Mouse (Mus musculus): ENCODE results near the gene Rgs3. TPM values are rescaled to one million over a fixed set of nuclear protein-coding genes. Genes with fewer than 3 reads are reported as not detected.
A peak's percentile ranks its signal among the peaks of the same experiment; 100 is the strongest.

Gene Rgs3
- total and polyA plus RNA-seq, 2 experiments from 2014 or later, result 52.1 to 114 TPM

- H3K4me2 ChIP-seq (ENCODE audit: low read depth, low read length), result no peak overlapping the region
- 76% methylated on average over 4 of the region's 4 CpGs for WGBS
- no peaks in the 10 kb centered on the region for H3K9me3 ChIP-seq (replicated peaks; ENCODE audit: control insufficient read depth, low read length)
- no peak overlapping the region for H3K4me3 ChIP-seq (ENCODE audit: low read depth, low read length)
- H3K27ac ChIP-seq (ENCODE audit: low read depth), result no peak overlapping the region
- H3K4me1 ChIP-seq (ENCODE audit: control insufficient read depth, insufficient read depth), result peaks cover 38% of the 10 kb centered on the region
- ATAC-seq (ENCODE audit: insufficient read depth, low read depth), result no peak
- no peaks in the 10 kb centered on the region for H3K27me3 ChIP-seq (ENCODE audit: control insufficient read depth, insufficient read depth, low read length)
- peaks cover 36% of the 10 kb centered on the region for H3K36me3 ChIP-seq (replicated peaks; ENCODE audit: control insufficient read depth, insufficient read depth, low read length)
- H3K9ac ChIP-seq (replicated peaks; ENCODE audit: low read depth, low read length), result no peak overlapping the region
- no peak for DNase-seq (ENCODE audit: low spot score)
- TF ChIP-seq EP300 (IDR thresholded peaks at IDR 0.05; ENCODE audit: low read depth) (no peak), CTCF (IDR thresholded peaks at IDR 0.05; ENCODE audit: low read depth) (no peak)
Observed at GRCm38 (mm10) chr4:62637856-62638604, 78.4 kb downstream of the Rgs3 start.

- Histone ChIP-seq H3K9me3 (replicated peaks; ENCODE audit: control insufficient read depth, low read length) (no peaks in the 10 kb centered on the region), H3K4me1 (ENCODE audit: control insufficient read depth, insufficient read depth) (peaks cover 26% of the 10 kb centered on the region), H3K9ac (replicated peaks; ENCODE audit: low read depth, low read length) (no peak overlapping the region), H3K27ac (ENCODE audit: low read depth) (peak overlapping the region; percentile 75), H3K4me3 (ENCODE audit: low read depth, low read length) (no peak overlapping the region), H3K4me2 (ENCODE audit: low read depth, low read length) (no peak overlapping the region), H3K36me3 (replicated peaks; ENCODE audit: control insufficient read depth, insufficient read depth, low read length) (peaks cover 29% of the 10 kb centered on the region), H3K27me3 (ENCODE audit: control insufficient read depth, insufficient read depth, low read length) (no peaks in the 10 kb centered on the region)
- DNase-seq (ENCODE audit: low spot score) (no peak), ATAC-seq (ENCODE audit: insufficient read depth, low read depth) (peak; percentile 19)
- TF ChIP-seq CTCF (IDR thresholded peaks at IDR 0.05; ENCODE audit: low read depth), result no peak
- peak; percentile 25; the same call in 1 of the 2 replicates for TF ChIP-seq EP300 (IDR thresholded peaks at IDR 0.05; ENCODE audit: low read depth)
- 54% methylated on average over 15 of the region's 15 CpGs for WGBS
Observed at GRCm38 (mm10) chr4:62640496-62641229, 81.0 kb downstream of the Rgs3 start.

- Histone ChIP-seq H3K36me3 (replicated peaks; ENCODE audit: control insufficient read depth, insufficient read depth, low read length) (peaks cover 25% of the 10 kb centered on the region), H3K27me3 (ENCODE audit: control insufficient read depth, insufficient read depth, low read length) (no peaks in the 10 kb centered on the region), H3K4me1 (ENCODE audit: control insufficient read depth, insufficient read depth) (peaks cover 26% of the 10 kb centered on the region), H3K9me3 (replicated peaks; ENCODE audit: control insufficient read depth, low read length) (no peaks in the 10 kb centered on the region), H3K9ac (replicated peaks; ENCODE audit: low read depth, low read length) (no peak overlapping the region), H3K27ac (ENCODE audit: low read depth) (peak overlapping the region; percentile 75), H3K4me3 (ENCODE audit: low read depth, low read length) (no peak overlapping the region), H3K4me2 (ENCODE audit: low read depth, low read length) (no peak overlapping the region)
- TF ChIP-seq CTCF (IDR thresholded peaks at IDR 0.05; ENCODE audit: low read depth), result no peak
- TF ChIP-seq EP300 (IDR thresholded peaks at IDR 0.05; ENCODE audit: low read depth), result no peak
- WGBS, result 51% methylated on average over 11 of the region's 11 CpGs
- ATAC-seq (ENCODE audit: insufficient read depth, low read depth), result peak; percentile 37
- no peak for DNase-seq (ENCODE audit: low spot score)
Observed at GRCm38 (mm10) chr4:62641230-62641589, 81.6 kb downstream of the Rgs3 start.

GRCm38 (mm10) chr4:62641656-62642055, 82.0 kb downstream of the Rgs3 start:
- Histone ChIP-seq H3K9me3 (replicated peaks; ENCODE audit: control insufficient read depth, low read length) (no peaks in the 10 kb centered on the region), H3K4me1 (ENCODE audit: control insufficient read depth, insufficient read depth) (peaks cover 26% of the 10 kb centered on the region), H3K27me3 (ENCODE audit: control insufficient read depth, insufficient read depth, low read length) (no peaks in the 10 kb centered on the region), H3K4me3 (ENCODE audit: low read depth, low read length) (no peak overlapping the region), H3K9ac (replicated peaks; ENCODE audit: low read depth, low read length) (no peak overlapping the region), H3K4me2 (ENCODE audit: low read depth, low read length) (no peak overlapping the region), H3K36me3 (replicated peaks; ENCODE audit: control insufficient read depth, insufficient read depth, low read length) (peaks cover 21% of the 10 kb centered on the region), H3K27ac (ENCODE audit: low read depth) (peak overlapping the region; percentile 75)
- no peak for TF ChIP-seq EP300 (IDR thresholded peaks at IDR 0.05; ENCODE audit: low read depth)
- no peak for TF ChIP-seq CTCF (IDR thresholded peaks at IDR 0.05; ENCODE audit: low read depth)
- DNase-seq (ENCODE audit: low spot score) (no peak), ATAC-seq (ENCODE audit: insufficient read depth, low read depth) (no peak)
- WGBS, result 65% methylated on average over 3 of the region's 3 CpGs

GRCm38 (mm10) chr4:62643401-62643800, 83.8 kb downstream of the Rgs3 start:
- H3K27me3 ChIP-seq (ENCODE audit: control insufficient read depth, insufficient read depth, low read length), result no peaks in the 10 kb centered on the region
- H3K36me3 ChIP-seq (replicated peaks; ENCODE audit: control insufficient read depth, insufficient read depth, low read length), result peaks cover 28% of the 10 kb centered on the region
- peaks cover 21% of the 10 kb centered on the region for H3K4me1 ChIP-seq (ENCODE audit: control insufficient read depth, insufficient read depth)
- H3K9me3 ChIP-seq (replicated peaks; ENCODE audit: control insufficient read depth, low read length), result no peaks in the 10 kb centered on the region
- H3K4me2 ChIP-seq (ENCODE audit: low read depth, low read length), result no peak overlapping the region
- WGBS, result 71% methylated on average over 8 of the region's 8 CpGs
- TF ChIP-seq CTCF (IDR thresholded peaks at IDR 0.05; ENCODE audit: low read depth) (no peak), EP300 (IDR thresholded peaks at IDR 0.05; ENCODE audit: low read depth) (no peak)
- H3K27ac ChIP-seq (ENCODE audit: low read depth), result peak overlapping the region; percentile 75
- ATAC-seq (ENCODE audit: insufficient read depth, low read depth) (peak; percentile 17), DNase-seq (ENCODE audit: low spot score) (no peak)
- H3K9ac ChIP-seq (replicated peaks; ENCODE audit: low read depth, low read length), result no peak overlapping the region
- H3K4me3 ChIP-seq (ENCODE audit: low read depth, low read length), result no peak overlapping the region

Data from heart, postnatal 0 days (tissue).